Mouse (Mus musculus): ENCODE data around the gene Uaca. TPM values are rescaled to one million over a fixed set of nuclear protein-coding genes. Genes with fewer than 3 reads are reported as not detected.

Gene Uaca
- 0.43 TPM in 1 of 3 replicates, not detected in the others for total RNA-seq (2017)

DNA sequence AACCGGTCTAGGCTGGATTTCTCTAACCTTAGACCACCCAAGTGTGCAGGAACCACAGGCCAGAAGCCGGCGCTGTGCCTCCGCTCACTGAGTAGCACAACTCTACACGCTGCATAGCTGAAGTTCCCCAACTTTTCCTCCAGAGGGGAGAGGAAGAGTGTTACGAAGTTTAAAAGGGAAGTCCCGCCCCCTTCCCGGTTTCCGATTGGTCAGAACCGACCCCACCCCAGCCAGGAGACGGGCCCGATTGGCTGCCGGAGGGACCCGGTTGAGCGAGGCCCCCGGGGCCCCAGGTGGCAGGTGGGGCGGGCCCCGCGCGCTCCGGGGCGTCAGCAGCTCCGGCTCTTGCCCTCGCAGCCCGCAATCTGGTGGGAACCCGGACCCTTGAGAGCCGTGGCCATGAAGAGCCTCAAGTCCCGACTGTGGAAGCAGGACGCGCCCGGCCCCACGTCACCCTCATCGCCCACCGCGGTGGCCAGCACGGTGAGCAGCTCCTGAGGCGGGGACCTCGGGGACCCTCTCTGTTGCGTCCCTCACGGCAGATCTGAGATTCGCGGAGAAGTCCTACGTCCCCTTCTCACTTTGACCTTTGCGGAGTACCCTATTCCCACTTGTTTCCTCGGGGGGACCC is at the start of gene Uaca:
TSS of gene Uaca (plus strand) at position 333 of the 631 bp plus-strand sequence.
- ATAC-seq (replicated peaks; ENCODE audit: insufficient number of reproducible peaks, low FRiP score, low TSS enrichment, poor library complexity, severe bottlenecking), result no peak

DNA sequence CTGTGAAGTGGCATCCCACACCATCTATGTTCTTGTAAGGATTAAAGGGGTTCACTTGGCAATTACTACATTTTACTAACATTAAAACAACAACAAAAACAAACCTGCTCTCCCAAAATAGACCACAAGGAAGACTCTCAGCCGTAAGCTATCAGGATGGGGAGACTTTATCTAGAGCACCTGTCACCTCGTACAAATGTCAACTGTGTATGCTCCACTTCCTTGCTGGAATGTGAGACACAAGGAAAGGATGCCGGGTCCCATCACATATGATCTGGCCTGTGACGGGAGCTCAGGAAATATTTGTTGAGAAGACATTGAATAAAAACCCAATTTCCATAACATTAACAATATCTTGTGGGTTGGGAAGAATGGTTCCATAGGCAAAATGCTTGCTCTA is 49.4 kb upstream of the Uaca start:
- no peak for ATAC-seq (replicated peaks; ENCODE audit: insufficient number of reproducible peaks, low FRiP score, low TSS enrichment, poor library complexity, severe bottlenecking)

DNA sequence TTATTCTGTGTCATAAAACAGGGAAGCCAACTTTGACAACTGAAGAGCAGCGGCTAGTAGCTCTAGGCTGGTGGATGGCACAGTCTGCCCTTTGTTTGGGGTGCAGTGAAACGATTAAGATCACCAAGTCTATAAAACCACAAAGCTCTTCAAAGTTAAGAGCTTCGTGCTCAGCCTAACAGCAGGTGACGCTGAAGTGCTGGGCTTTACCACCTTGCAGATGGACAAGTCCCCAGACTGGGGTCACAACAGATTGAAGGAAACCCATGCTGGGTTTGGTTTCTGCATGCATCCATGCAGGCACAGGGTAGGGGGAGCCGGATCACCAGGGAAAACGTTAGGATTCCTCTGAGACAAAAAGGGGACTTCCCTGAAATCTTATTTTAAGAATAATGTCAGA is 47.8 kb upstream of the Uaca start:
- ATAC-seq (replicated peaks; ENCODE audit: insufficient number of reproducible peaks, low FRiP score, low TSS enrichment, poor library complexity, severe bottlenecking), result no peak

DNA sequence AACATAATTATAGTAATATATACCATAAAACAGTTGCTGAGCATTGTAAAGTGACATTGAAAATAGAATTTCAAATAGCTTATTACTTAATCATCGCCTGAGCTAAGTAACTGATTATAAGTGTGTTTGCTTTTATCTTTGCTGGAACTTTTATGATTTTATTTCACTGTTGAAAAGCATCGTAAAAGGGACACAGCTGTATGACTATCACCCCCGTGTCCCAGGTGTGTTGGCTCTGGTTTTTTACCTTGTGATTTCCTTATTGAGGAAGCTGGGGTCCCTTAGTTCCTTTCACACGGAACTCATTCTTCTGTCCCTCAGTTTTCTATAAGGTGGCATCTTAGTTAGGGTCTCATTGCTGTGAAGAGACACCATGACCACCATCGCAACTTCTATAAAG is 46.7 kb upstream of the Uaca start:
- no peak for ATAC-seq (replicated peaks; ENCODE audit: insufficient number of reproducible peaks, low FRiP score, low TSS enrichment, poor library complexity, severe bottlenecking)

DNA sequence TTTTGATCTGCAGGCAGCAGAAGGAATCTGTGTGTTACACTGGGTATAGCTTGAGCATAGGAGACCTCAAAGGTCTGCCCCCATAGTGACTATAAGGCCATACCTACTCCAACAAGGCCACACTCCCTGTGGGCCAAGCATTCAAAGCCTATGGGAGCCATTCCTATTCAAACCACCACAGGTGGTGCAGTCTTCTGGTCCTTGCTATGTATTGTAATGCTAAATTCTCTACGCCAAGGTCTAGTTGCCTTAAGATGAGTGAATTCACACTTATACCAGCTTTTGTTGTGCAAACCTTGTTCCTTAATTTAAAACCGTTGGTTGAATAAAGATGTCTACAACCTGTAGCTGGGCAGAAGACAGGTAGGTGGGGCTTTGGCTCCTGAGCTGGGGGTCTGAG is 46.2 kb upstream of the Uaca start:
- ATAC-seq (replicated peaks; ENCODE audit: insufficient number of reproducible peaks, low FRiP score, low TSS enrichment, poor library complexity, severe bottlenecking), result no peak

DNA sequence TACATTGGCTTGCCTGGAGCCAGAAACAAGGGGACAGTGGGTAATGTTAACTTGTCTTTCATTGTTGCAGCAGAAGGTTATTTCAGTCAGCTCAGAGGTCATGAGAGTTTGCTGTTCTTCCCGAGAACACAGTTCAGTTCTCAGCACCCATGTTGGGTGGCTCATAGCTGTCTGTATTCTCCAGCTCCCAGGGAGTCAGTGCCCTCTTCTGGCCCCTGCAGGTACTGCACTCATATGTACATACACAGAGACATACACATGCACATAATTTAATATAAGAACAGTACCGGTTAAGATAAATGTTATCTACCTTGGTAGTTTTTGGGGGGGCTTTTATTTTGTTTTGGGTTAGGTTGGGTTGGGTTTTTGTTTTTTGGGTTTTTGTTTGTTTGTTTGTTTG is 45.2 kb upstream of the Uaca start:
- no peak for ATAC-seq (replicated peaks; ENCODE audit: insufficient number of reproducible peaks, low FRiP score, low TSS enrichment, poor library complexity, severe bottlenecking)

DNA sequence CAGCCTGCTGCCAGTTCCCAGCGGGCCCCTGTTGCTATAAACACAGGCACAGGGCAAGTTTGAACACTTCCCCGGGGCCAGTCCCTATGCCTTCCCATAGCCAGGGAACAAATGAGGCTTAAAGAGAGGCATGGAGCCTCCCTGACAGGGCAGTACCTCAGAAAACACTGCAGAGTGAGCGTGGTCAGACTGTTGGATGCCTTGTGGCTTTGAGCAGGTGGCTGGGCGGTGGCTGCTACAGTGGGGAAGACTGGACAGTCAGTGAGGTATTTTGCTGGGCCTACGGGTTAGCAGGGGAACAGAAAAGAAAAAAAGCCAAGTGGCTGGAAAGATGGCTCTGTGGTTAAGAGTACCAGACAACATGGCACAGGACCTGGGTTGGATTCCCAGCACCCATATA is 43.2 kb upstream of the Uaca start:
- ATAC-seq (replicated peaks; ENCODE audit: insufficient number of reproducible peaks, low FRiP score, low TSS enrichment, poor library complexity, severe bottlenecking), result no peak

DNA sequence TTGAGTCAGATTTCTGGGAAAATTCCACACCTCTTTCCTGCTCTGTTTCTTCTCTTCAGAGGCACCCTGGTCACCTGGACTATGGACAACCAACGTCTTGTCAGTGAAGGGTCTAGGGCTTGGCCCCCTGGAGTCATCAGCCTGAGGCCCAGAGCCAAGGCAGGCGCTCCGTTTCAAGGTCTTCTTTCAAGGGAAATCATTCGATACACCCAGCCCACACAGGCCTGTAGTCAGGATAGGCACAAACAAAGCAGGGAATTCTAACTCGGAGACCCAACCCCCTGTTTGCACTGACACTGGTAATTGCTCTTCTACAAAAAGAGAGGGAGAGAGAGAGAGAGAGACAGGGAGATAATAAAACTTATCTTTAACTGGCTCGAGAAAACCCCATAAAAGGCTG is 42.4 kb upstream of the Uaca start:
- no peak for ATAC-seq (replicated peaks; ENCODE audit: insufficient number of reproducible peaks, low FRiP score, low TSS enrichment, poor library complexity, severe bottlenecking)

DNA sequence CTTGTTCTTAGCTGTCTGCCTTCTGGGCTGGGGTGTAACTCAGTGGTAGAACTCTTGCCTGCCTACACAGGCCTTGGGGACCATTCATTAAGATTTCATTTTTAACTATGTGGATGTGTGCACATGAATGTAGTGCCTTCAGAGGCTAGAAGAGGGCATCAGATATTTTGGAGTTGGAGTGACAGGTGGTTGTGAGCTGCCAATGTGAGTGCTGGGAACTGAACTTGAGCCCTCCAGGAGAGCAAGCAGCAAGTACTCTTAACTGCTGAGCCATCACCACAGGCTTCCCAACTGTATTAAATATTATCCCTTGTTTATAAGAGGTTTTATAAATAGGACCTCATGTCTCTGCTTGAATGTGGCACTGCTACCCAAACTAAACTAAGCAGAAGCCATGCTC is 41.7 kb upstream of the Uaca start:
- no peak for ATAC-seq (replicated peaks; ENCODE audit: insufficient number of reproducible peaks, low FRiP score, low TSS enrichment, poor library complexity, severe bottlenecking)

DNA sequence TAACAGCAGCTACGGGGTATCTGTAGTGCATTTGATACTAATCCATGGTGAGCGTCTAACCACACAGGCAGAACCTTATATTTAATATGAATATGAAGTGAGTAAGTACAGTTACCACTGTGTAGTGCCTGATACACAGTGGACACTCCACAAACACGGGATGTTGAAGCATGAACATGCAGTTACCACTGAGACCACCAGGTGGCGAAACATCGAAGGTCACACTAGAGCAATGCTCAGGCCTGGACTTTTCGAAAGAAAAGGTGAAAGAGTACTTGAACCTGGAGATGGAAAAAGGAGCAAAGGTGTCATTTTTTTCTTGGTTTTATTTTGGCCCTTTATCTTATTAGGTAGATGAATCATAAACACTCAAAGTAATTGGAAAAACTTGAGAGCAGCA is 38.1 kb upstream of the Uaca start:
- no peak for ATAC-seq (replicated peaks; ENCODE audit: insufficient number of reproducible peaks, low FRiP score, low TSS enrichment, poor library complexity, severe bottlenecking)

DNA sequence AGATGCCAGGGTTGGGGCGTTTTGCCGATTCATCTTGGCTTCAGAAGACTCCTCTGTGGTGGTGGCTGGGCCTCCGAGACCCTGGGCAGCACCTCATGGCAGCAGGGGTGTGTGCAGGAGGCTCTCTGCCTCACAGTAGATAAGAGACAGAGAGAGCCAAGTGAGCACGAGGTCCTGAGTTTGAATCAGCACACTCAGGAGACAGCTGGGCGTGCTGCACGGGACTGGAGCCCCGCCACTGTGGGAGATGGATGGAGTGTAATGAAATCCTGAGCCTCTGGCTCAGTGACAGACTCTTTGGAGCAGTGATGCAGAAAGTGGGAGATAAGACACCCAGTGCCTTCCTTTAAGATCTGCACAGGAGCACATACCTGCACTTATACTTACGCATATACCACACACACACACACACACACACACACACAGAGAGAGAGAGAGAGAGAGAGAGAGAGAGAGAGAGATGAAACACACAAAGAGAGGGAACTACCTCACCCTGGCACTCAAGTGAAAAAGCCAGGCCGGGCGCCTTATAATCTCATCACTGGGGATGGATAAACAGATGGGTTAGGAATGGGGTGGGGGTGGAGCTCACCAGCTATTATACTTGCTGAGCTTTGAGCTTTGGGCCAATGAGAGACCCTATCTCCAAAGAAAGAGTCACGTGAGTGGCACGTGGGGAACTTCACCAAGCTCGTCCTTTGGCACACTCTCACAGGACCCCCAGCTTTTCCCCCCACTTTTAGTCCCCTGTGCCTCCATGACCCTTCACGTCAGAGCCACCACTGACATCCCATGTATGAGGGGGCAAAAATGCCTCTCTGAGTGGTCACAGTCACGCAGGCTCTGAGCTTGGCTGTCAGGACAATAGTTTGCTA is 37.2 kb upstream of the Uaca start:
- no peak for ATAC-seq (replicated peaks; ENCODE audit: insufficient number of reproducible peaks, low FRiP score, low TSS enrichment, poor library complexity, severe bottlenecking)

DNA sequence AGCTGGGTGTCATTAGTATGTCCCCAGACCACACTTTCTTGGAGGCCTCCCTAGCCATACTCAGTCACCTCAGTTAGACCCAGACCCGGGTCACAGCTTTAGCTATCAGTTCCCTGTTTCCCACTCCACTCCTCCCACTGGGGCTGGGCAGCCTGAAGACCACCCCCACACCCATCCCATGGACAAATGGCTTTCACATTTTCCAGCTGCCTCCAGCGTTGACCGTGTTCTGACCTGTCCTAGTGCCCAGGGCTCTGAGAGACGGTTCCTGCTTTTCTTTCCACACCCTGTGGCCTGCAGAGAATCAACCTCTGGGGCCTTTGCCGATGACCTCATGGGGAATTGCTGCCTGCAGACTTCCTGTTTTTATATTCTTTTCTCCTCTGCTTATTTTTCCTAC is 36.5 kb upstream of the Uaca start:
- no peak for ATAC-seq (replicated peaks; ENCODE audit: insufficient number of reproducible peaks, low FRiP score, low TSS enrichment, poor library complexity, severe bottlenecking)

DNA sequence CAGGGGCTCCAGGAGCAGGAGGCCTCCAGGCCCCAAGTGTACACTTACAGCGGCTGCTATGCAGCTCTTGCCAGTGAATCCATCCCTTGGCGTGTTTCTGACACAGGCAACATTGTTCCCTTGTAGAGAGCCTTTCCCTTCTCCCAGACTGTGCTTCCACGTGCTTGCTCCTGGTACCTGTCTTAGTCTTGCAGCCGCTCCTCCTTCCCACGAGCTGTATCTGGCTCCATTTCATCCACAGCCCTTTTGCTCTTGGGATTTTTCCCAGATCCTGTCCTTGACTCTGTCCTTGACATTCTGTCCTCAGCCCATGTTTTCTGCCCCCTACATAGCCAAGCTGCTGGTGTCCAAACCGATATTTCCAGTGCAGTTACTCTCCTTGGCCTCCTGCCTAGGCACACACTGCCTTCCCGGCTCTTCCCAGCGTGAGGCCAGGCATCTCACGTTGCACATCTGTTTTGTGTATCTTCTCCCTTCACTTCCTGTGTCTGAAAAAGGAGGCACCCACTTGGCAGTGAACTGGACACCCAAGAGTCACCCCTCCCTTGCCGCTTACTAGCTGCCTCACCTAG is 34.8 kb upstream of the Uaca start:
- no peak for ATAC-seq (replicated peaks; ENCODE audit: insufficient number of reproducible peaks, low FRiP score, low TSS enrichment, poor library complexity, severe bottlenecking)

DNA sequence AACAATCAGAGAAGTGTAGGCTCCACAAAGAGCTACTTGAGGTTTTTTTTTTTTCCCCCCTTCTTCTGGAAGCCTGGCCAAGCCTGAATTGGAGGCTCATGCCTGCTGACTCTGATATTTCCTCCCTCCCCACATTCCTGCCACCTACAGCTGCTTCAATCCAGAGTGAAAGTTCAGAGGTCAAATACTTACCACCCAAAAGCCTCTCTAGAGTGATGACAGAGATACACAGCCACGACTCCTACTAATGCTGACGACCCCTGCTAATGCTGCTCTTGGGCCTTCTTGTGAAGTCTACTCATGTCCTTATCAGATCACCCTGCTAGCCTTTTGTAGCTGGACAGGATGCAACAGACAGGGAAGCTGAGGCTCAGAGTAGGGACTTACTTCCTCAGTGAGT is 29.2 kb upstream of the Uaca start:
- no peak for ATAC-seq (replicated peaks; ENCODE audit: insufficient number of reproducible peaks, low FRiP score, low TSS enrichment, poor library complexity, severe bottlenecking)

DNA sequence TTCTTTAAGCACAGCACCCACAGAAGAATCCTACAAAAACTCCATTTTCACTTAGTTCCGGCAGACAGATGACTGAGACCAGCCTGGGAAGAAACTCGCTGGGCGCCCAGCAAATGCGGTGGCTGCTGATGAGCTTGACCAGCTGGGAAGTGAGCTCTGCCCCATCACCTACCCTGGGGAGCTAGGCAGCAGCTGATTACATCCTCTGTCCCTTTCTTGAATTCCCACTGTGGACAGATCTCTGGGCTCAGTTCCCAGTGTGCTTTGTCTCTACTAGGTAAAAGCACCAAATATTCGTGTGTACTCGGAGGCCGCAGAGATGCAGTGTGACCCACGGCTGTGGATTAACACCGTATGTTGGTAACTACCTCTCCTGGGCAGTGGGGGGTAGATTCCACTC is 25.9 kb upstream of the Uaca start:
- no peak for ATAC-seq (replicated peaks; ENCODE audit: insufficient number of reproducible peaks, low FRiP score, low TSS enrichment, poor library complexity, severe bottlenecking)

DNA sequence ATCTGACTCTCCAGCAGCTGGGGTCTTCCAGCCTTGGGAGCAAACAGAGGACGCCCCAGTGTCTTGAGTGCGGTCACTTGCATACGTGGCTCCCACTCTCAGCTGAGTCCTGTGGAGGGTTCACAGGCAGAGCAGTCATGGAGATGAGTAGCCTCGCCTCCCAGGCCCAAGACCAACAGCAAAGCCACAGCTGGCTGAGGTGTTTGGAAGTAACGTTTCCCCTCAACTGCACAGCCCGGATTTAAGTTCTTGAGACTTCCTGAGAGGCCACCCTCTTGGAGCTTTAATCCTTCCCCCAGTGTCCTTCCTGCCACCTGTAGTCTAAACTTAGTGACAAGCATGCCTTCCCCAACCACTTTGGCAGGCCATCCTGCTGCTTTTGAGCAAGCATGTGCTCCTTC is 24.6 kb upstream of the Uaca start:
- ATAC-seq (replicated peaks; ENCODE audit: insufficient number of reproducible peaks, low FRiP score, low TSS enrichment, poor library complexity, severe bottlenecking), result no peak

DNA sequence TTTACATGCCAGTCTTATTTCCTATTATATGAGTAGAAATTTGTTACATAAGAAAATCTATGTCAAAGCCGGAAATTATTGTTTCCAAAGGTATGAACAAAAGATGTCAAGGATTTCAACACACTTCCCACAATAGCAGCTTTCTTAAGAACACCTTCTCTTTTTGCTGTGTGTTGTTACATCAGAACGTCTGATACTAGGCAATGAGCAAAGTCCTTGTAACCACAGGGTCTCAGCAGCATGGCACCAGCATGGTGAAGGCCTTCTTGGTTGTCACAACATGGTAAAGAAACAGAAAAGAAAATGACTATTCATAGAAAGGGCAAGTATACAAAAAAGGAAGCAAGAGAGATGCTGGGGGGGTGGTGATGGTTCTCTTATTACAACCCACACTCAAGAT is 20.6 kb upstream of the Uaca start:
- ATAC-seq (replicated peaks; ENCODE audit: insufficient number of reproducible peaks, low FRiP score, low TSS enrichment, poor library complexity, severe bottlenecking), result no peak

DNA sequence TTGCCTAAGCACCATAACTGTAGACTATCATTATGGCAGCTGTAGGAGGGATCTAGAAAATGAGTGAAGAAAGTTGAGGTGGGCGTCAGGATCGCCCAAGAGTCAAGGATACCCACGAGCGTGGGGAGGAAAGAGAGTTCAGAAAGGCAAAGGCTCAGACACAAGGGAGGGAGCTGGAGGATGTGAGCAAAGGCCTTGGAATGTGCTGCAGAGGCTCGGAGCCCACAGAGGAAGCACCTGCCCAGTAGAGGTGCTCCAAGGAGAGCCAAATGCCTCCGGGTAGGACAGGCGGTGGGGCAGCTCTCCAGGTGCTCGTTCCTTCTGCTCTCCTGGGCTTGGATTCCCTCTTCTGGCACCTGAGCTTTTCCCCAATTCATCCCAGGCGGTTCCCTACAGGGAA is 17.4 kb upstream of the Uaca start:
- ATAC-seq (replicated peaks; ENCODE audit: insufficient number of reproducible peaks, low FRiP score, low TSS enrichment, poor library complexity, severe bottlenecking), result no peak

DNA sequence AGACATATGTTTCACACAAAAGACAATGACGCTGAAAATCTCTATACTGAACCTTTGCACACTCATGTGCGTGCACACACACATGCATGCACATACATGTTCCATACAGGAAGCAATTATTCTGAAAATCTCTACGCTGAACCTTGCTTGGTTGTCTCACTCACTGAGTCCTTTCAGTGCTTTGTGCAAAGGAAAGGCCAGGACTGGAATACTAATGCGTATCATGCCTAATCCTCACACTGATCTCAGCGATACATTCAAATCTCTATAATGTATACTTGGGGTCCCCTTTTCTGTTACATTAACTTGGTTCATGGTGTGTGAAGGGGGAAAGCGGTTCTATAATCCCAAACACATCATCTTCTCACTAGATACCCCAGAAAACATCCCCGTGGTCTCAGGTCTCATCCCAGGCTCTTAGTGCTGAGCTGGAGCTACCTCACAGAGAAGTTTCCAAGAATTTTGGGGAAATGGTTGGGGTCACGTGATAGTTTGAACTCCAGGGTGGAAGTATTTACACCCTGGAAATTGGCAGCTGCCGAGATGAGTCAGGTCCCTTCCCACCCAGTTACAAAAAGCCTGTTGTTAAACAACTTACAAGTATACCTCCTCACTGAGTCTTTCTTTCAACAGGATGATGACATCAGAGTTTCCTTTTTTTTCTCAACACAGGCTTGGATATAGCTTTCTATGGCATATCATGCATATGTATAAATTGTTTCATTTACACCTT is 12.1 kb upstream of the Uaca start:
- ATAC-seq (replicated peaks; ENCODE audit: insufficient number of reproducible peaks, low FRiP score, low TSS enrichment, poor library complexity, severe bottlenecking), result no peak
